Mouse (Mus musculus) kidney, adult 2 months (tissue): ENCODE measurements around the gene Wdr54.

Experiments
- CTCF ChIP-seq: fragments of 200-500 bp; conservative IDR thresholded peaks from 2 replicates; pipeline ENCODE4 v1.5.1; 2011; ENCODE audit warnings: low read depth, mild to moderate bottlenecking, control low read depth, low read length, moderate library complexity, mixed read lengths; ENCODE audit not compliant: insufficient read depth, insufficient read length
- POLR2A ChIP-seq: fragments of 200-500 bp; IDR thresholded peaks from one replicate; pipeline ENCODE4 v1.6.1; 2011; ENCODE audit warnings: low read depth, low read length, control low read depth

DNA sequence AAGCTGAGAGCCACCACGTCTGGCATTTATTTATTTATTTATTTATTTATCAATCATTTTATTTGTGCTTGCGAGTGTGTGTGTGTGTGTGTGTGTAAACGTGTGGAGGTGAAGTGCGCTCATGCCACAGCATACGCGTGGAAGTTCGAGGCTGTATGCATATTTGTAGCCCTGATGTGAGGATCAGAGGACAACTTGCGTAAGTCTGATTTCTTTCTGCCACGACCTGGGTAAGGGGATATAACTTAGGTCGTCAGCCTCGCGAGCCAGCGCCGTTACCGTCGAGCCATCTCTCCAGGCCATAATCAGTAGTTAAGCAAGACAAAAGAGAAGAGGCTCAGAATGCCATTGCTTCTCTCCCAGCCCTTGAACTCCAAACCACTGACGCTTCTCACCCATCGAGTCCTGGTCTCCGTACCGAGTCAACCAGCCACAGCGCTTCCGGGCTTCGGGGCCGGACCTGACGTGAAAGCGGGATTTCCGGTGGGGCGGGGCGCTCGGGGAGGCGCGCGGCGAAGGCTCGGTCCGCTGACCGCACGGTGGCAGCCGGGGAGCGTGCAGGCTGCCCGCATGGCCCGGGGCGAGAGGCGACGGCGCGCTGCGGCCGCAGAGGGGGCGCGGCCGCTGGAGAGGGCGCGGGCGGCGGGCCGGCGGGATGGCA, 41.1 kb downstream of the Wdr54 start, which contains the start of gene Mogs:
- TF ChIP-seq CTCF (peak; percentile 47), POLR2A (peak; percentile 86)
